Mouse (Mus musculus) gastrocnemius, postnatal 25 days (tissue): Measurements from ENCODE around the gene Hist1h4a. TPM values are rescaled to one million over a fixed set of nuclear protein-coding genes. Genes with fewer than 3 reads are reported as not detected.
A peak's percentile ranks its signal among the peaks of the same experiment; 100 is the strongest.

ENCODE experiments used
- DNase-seq: peaks from one replicate; pipeline ENCODE4 v3.0.0; 2022
- total RNA-seq, 2 experiments: library from RNA; stranded (reverse); gene quantifications; 1 replicate in 1 of 2; 2 replicates in 1 of 2; pipeline ENCODE4 v1.2.3; 2021

The Hist1h4a gene
- total RNA-seq, 2 experiments from 2014 or later, result 8.0 to 13.6 TPM

GRCm38 (mm10) chr13:23759251-23759771 lies 1.7 kb downstream of the Hist1h4a start:
- no peak for DNase-seq

- DNase-seq, result no peak
Observed at GRCm38 (mm10) chr13:23757921-23758320, 3.1 kb downstream of the Hist1h4a start.

GRCm38 (mm10) chr13:23757211-23757773 lies 3.7 kb downstream of the Hist1h4a start:
- DNase-seq, result no peak

- peak; percentile 65 for DNase-seq
Observed at GRCm38 (mm10) chr13:23756790-23757189, 4.2 kb downstream of the Hist1h4a start, which contains the start of gene Hist1h4b. Gene Hist1h4b, plus strand, starts transcription at chr13:23757013.

GRCm38 (mm10) chr13:23755000-23755399 lies 6.0 kb downstream of the Hist1h4a start:
- no peak for DNase-seq

- DNase-seq, result no peak
Observed at GRCm38 (mm10) chr13:23753314-23754078, 7.5 kb downstream of the Hist1h4a start.

- no peak for DNase-seq
Observed at GRCm38 (mm10) chr13:23752742-23753172, 8.3 kb downstream of the Hist1h4a start.

- DNase-seq, result peak; percentile 59
Observed at GRCm38 (mm10) chr13:23752067-23752741, 8.8 kb downstream of the Hist1h4a start, which contains the start of gene Hist1h3b. Gene Hist1h3b, plus strand, starts transcription at chr13:23752267.

GRCm38 (mm10) chr13:23751478-23751956 lies 9.5 kb downstream of the Hist1h4a start:
- no peak for DNase-seq

GRCm38 (mm10) chr13:23750839-23751477 lies 10.1 kb downstream of the Hist1h4a start, which contains the start of gene Hist1h2ab:
Gene Hist1h2ab, plus strand, starts transcription at chr13:23751126.
- DNase-seq, result peak; percentile 31

GRCm38 (mm10) chr13:23749563-23750121 lies 11.4 kb downstream of the Hist1h4a start:
- no peak for DNase-seq

GRCm38 (mm10) chr13:23747892-23748288 lies 13.1 kb downstream of the Hist1h4a start:
- no peak for DNase-seq

GRCm38 (mm10) chr13:23747081-23747891 lies 13.7 kb downstream of the Hist1h4a start:
- no peak for DNase-seq

- peak; percentile 58 for DNase-seq
Observed at GRCm38 (mm10) chr13:23746201-23747080, 14.6 kb downstream of the Hist1h4a start, which contains the start of gene Hist1h2bb. Gene Hist1h2bb, plus strand, starts transcription at chr13:23746734.

- peak; percentile 64 for DNase-seq
Observed at GRCm38 (mm10) chr13:23745381-23746161, 15.5 kb downstream of the Hist1h4a start, which contains the start of gene Hist1h3c. Gene Hist1h3c, minus strand, starts transcription at chr13:23745602.

- no peak for DNase-seq
Observed at GRCm38 (mm10) chr13:23744421-23745380, 16.3 kb downstream of the Hist1h4a start.

GRCm38 (mm10) chr13:23743963-23744362 lies 17.1 kb downstream of the Hist1h4a start:
- no peak for DNase-seq
